Mouse (Mus musculus) myocyte (in vitro differentiated cells): ENCODE data around the gene Kctd6. TPM values are rescaled to one million over a fixed set of nuclear protein-coding genes. Genes with fewer than 3 reads are reported as not detected.

ENCODE experiments used
- H3K27me3 ChIP-seq: one replicate; pipeline ENCODE4 v1.6.1; 2011; ENCODE audit not compliant: control insufficient read depth, insufficient read depth, insufficient read length
- H3K36me3 ChIP-seq: one replicate; pipeline ENCODE4 v1.6.1; 2011; ENCODE audit not compliant: control insufficient read depth, insufficient read depth
- H3K4me2 ChIP-seq: one replicate; pipeline ENCODE4 v1.6.1; 2011; ENCODE audit warnings: low read depth, control low read depth
- H3K4me3 ChIP-seq: one replicate; pipeline ENCODE4 v1.5.1; 2011; ENCODE audit warnings: mild to moderate bottlenecking, control low read depth, moderate library complexity
- H3K79me2 ChIP-seq: one replicate; pipeline ENCODE4 v1.6.1; 2011; ENCODE audit not compliant: control insufficient read depth, insufficient read depth
- H3ac ChIP-seq: one replicate; pipeline ENCODE4 v1.6.1; 2011; ENCODE audit not compliant: control insufficient read depth, insufficient read length
- CEBPB ChIP-seq: IDR thresholded peaks from 2 replicates; pipeline ENCODE4 v1.6.1; 2011; ENCODE audit warnings: mild to moderate bottlenecking, moderate library complexity; ENCODE audit not compliant: poor library complexity, insufficient read depth, severe bottlenecking
- E2F4 ChIP-seq: IDR thresholded peaks from one replicate; pipeline ENCODE4 v1.6.1; 2011; ENCODE audit warnings: mild to moderate bottlenecking, control low read depth, moderate library complexity; ENCODE audit not compliant: insufficient read depth
- MAX ChIP-seq: IDR thresholded peaks from one replicate; pipeline ENCODE4 v1.6.1; 2011; ENCODE audit warnings: low read depth, mild to moderate bottlenecking, control low read depth
- MYOD1 ChIP-seq, 3 experiments: IDR thresholded peaks; one replicate each; pipeline ENCODE4 v1.6.1; 2011; ENCODE audit warnings: control low read depth in 2 of 3, low read depth in 2 of 3, mild to moderate bottlenecking in 2 of 3, moderate library complexity in 1 of 3; ENCODE audit not compliant: insufficient read length in 2 of 3, control insufficient read depth in 1 of 3
- MYOG ChIP-seq, 3 experiments: IDR thresholded peaks; one replicate each; pipeline ENCODE4 v1.6.1; 2011; ENCODE audit warnings: control low read depth in 2 of 3, low read depth in 2 of 3, mild to moderate bottlenecking in 2 of 3; ENCODE audit not compliant: insufficient read length in 2 of 3, control insufficient read depth in 1 of 3, insufficient read depth in 1 of 3
- POLR2A ChIP-seq: IDR thresholded peaks from one replicate; pipeline ENCODE4 v1.6.1; 2011; ENCODE audit warnings: low read depth, mild to moderate bottlenecking, control low read depth, moderate library complexity; ENCODE audit not compliant: insufficient read length
- POLR2AphosphoS2 ChIP-seq: IDR thresholded peaks from one replicate; pipeline ENCODE4 v1.6.1; 2011; ENCODE audit warnings: low read depth, control low read depth; ENCODE audit not compliant: insufficient read length
- REST ChIP-seq: IDR thresholded peaks from one replicate; pipeline ENCODE4 v1.6.1; 2011; ENCODE audit warnings: mild to moderate bottlenecking, control low read depth, moderate library complexity; ENCODE audit not compliant: insufficient read depth, insufficient read length
- SRF ChIP-seq: IDR thresholded peaks from one replicate; pipeline ENCODE4 v1.6.1; 2011; ENCODE audit warnings: low read depth; ENCODE audit not compliant: control insufficient read depth, insufficient read length
- TCF12 ChIP-seq: IDR thresholded peaks from one replicate; pipeline ENCODE4 v1.6.1; 2011; ENCODE audit warnings: mild to moderate bottlenecking, control low read depth; ENCODE audit not compliant: poor library complexity, insufficient read depth, severe bottlenecking
- TCF3 ChIP-seq: IDR thresholded peaks from one replicate; pipeline ENCODE4 v1.6.1; 2011; ENCODE audit warnings: low read depth, control low read depth; ENCODE audit not compliant: insufficient read length
- USF1 ChIP-seq: IDR thresholded peaks from one replicate; pipeline ENCODE4 v1.6.1; 2011; ENCODE audit warnings: low read depth, mild to moderate bottlenecking, control low read depth, moderate library complexity
- polyA plus RNA-seq: library from polyadenylated mRNA; unstranded; fragments of >200 nt; fragmentation: generic; extraction: Trizol; gene quantifications from one replicate; pipeline ENCODE4 v1.2.1, GENCODE M21; 2012; ENCODE audit warnings: missing spikeins

Kctd6 gene
- polyA plus RNA-seq, 1 experiment = 6.3 TPM

DNA sequence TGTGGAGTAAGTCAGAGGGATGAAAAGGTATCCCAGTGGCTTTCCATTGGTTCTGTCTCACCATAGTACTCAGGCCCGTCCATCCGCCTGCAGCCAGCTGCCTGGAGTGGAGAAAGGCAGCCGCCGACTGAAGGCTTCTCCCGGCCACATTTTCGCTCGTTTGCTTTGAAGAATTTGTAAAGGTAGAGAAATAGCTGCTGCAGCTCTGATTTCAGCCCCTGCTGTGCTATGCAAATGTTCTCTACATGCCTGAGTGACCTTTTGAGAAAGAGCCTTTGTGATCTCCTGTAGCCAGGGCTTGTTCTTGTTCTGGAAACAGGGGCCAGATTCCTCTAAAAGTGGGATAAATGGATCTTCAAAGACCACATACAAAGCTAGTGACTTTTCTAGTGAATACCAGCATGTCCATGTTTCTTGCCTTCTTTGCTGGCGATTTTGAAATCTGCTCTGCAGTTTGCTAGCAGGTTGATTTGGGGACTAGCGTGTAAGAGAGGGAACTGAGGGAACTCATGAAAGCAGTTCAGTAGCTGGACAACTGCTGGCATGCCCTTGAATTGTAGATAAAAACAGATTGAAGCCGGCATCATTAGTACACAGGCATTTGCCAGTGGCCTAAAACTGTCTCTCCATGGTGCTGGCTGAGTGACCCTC lies 4.9 kb downstream of the Kctd6 start:
- Histone ChIP-seq H3K27me3 (no peaks in the 10 kb centered on the region), H3K79me2 (no peaks in the 10 kb centered on the region), H3K4me2 (no peak overlapping the region), H3K36me3 (no peaks in the 10 kb centered on the region), H3K4me3 (no peak overlapping the region), H3ac (no peak overlapping the region)
- TF ChIP-seq POLR2AphosphoS2 (no peak), TCF12 (no peak), TCF3 (no peak), REST (no peak), E2F4 (no peak), SRF (no peak), CEBPB (no peak), USF1 (no peak), MYOD1 (IDR thresholded peaks at IDR 0.05; ENCODE audit: control insufficient read depth in 1 of 3, insufficient read length in 2 of 3, low read depth in 2 of 3) (no peak), POLR2A (no peak), MAX (no peak)

DNA sequence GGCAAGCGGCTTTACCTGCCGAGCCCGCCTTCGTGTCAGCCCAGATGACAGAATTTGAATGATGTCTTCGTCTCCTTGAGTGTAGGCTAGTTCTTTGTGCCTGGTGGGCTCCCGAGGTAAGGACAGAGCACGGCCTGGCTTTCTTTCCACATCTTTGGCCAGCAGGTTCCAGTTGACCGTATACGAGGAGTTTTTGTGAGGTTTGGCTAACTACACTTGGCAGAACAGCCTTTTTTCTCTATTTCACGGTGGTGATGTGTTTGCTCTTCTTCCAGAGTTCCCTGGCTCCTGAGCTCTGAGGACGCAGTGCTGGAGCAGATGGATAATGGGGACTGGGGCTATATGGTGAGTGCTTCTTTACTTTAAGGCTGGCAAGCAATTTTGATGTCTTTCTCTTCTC lies 5.9 kb downstream of the Kctd6 start:
- Histone ChIP-seq H3K36me3 (no peaks in the 10 kb centered on the region), H3ac (no peak overlapping the region), H3K4me3 (no peak overlapping the region), H3K4me2 (no peak overlapping the region), H3K79me2 (no peaks in the 10 kb centered on the region), H3K27me3 (no peaks in the 10 kb centered on the region)
- TF ChIP-seq SRF = no peak
- TF ChIP-seq MYOG (IDR thresholded peaks at IDR 0.05; ENCODE audit: control insufficient read depth in 1 of 3, insufficient read depth in 1 of 3, insufficient read length in 2 of 3, low read depth in 2 of 3) = no peak
- TF ChIP-seq USF1 = no peak
- no peak for TF ChIP-seq REST
- TF ChIP-seq CEBPB = no peak
- no peak for TF ChIP-seq TCF3
- TF ChIP-seq MAX = no peak
- TF ChIP-seq TCF12 = no peak
- no peak for TF ChIP-seq E2F4
- TF ChIP-seq POLR2AphosphoS2 = no peak
- TF ChIP-seq POLR2A = no peak
- no peak for TF ChIP-seq MYOD1 (IDR thresholded peaks at IDR 0.05; ENCODE audit: control insufficient read depth in 1 of 3, insufficient read length in 2 of 3, low read depth in 2 of 3)

DNA sequence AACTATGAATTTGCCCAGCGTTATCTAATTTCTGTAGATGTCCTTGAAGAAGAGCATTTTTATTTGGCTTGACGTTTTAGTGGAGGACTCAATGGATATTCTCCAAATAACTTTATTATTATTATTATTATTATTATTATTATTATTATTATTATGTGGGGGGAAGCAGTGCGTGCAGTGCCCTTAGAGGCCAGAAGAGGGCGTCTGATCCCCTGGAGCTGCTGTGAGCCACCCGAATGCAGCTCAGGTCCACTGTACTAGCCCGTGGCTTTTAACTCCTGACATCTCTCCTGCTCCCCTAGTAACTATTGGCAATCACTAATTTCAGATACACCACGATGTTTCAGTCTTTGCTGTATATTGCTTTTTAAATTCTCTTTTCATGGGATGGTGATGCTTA lies 6.4 kb downstream of the Kctd6 start:
- Histone ChIP-seq H3K4me2 (no peak overlapping the region), H3K79me2 (no peaks in the 10 kb centered on the region), H3ac (no peak overlapping the region), H3K27me3 (no peaks in the 10 kb centered on the region), H3K4me3 (no peak overlapping the region), H3K36me3 (no peaks in the 10 kb centered on the region)
- no peak for TF ChIP-seq REST
- TF ChIP-seq POLR2A = no peak
- no peak for TF ChIP-seq MYOG (IDR thresholded peaks at IDR 0.05; ENCODE audit: control insufficient read depth in 1 of 3, insufficient read depth in 1 of 3, insufficient read length in 2 of 3, low read depth in 2 of 3)

DNA sequence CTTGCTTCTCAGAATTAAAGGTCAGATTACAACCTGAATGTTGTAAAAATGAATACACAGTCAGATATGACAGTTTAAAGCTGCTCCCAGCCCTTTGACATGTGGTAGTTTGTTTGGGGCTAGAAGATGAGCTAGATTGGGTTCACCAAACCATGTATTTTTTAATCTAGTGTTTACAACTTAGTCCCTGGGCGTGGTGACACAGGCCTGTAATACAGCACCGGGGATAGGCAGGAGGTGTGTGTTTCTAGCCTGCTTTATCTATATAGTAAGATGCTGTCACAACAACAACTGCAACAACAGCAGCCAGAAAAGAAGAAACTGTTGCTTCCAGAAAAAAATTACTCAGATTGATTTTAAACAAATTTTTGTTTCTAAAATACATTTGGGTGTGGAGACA lies 7.0 kb downstream of the Kctd6 start:
- no peaks in the 10 kb centered on the region for H3K36me3 ChIP-seq
- H3K4me3 ChIP-seq = no peak overlapping the region
- H3K4me2 ChIP-seq = no peak overlapping the region
- no peaks in the 10 kb centered on the region for H3K27me3 ChIP-seq
- H3ac ChIP-seq = no peak overlapping the region
- H3K79me2 ChIP-seq = no peaks in the 10 kb centered on the region
- no peak for TF ChIP-seq TCF3
- no peak for TF ChIP-seq SRF
- TF ChIP-seq MAX = no peak
- no peak for TF ChIP-seq POLR2A
- TF ChIP-seq TCF12 = no peak
- no peak for TF ChIP-seq MYOG (IDR thresholded peaks at IDR 0.05; ENCODE audit: control insufficient read depth in 1 of 3, insufficient read depth in 1 of 3, insufficient read length in 2 of 3, low read depth in 2 of 3)
- no peak for TF ChIP-seq E2F4
- no peak for TF ChIP-seq MYOD1 (IDR thresholded peaks at IDR 0.05; ENCODE audit: control insufficient read depth in 1 of 3, insufficient read length in 2 of 3, low read depth in 2 of 3)
- no peak for TF ChIP-seq POLR2AphosphoS2
- TF ChIP-seq REST = no peak

DNA sequence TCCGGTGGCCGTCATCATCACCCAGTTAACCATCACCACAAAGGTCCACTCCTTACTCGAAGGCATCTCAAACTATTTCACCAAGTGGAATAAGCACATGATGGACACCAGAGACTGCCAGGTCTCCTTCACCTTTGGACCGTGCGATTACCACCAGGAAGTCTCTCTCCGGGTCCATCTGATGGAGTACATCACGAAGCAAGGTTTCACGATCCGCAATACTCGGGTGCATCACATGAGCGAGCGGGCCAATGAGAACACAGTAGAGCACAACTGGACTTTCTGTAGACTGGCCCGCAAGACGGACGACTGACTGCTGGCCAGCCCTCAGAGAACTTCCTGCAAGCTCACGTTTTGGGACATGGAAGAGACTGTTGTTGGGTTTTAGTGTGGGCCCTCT lies 8.6 kb downstream of the Kctd6 start:
- no peaks in the 10 kb centered on the region for H3K36me3 ChIP-seq
- H3K4me3 ChIP-seq = no peak overlapping the region
- no peaks in the 10 kb centered on the region for H3K27me3 ChIP-seq
- no peak overlapping the region for H3ac ChIP-seq
- H3K79me2 ChIP-seq = no peaks in the 10 kb centered on the region
- H3K4me2 ChIP-seq = no peak overlapping the region
- TF ChIP-seq CEBPB (no peak), TCF3 (no peak), MAX (no peak), POLR2A (no peak), E2F4 (no peak), POLR2AphosphoS2 (no peak), TCF12 (no peak), MYOD1 (IDR thresholded peaks at IDR 0.05; ENCODE audit: control insufficient read depth in 1 of 3, insufficient read length in 2 of 3, low read depth in 2 of 3) (no peak), REST (no peak), SRF (no peak), MYOG (IDR thresholded peaks at IDR 0.05; ENCODE audit: control insufficient read depth in 1 of 3, insufficient read depth in 1 of 3, insufficient read length in 2 of 3, low read depth in 2 of 3) (no peak), USF1 (no peak)
